Mouse (Mus musculus) gastrocnemius, adult 18-20 months (tissue): ENCODE results near the gene Pcnp. TPM values are rescaled to one million over a fixed set of nuclear protein-coding genes. Genes with fewer than 3 reads are reported as not detected.
"Not testable (repeated sequence)": the region's sequence is repeated elsewhere in the genome, so short reads cannot be mapped to it uniquely, and the experiment has no call there.

ENCODE experiments used
- DNase-seq: peaks from one replicate; pipeline ENCODE4 v3.0.0; 2021; ENCODE audit warnings: low spot score
- long read RNA-seq, 2 experiments: library from polyadenylated mRNA; stranded (forward); transcript quantifications; one replicate each; pipeline ENCODE4 v2.0.0; 2021
- total RNA-seq, 2 experiments: library from RNA; stranded (reverse); gene quantifications; 2 replicates each; pipeline ENCODE4 v1.2.3; 2021

Gene Pcnp
- total RNA-seq: 10 to 100 TPM; 56.6 to 57.2 TPM
- long read RNA-seq, experiment 1, transcript Pcnp-205 (5 exons, 2,200 nt): minor isoform, 14 of 53 reads
- long read RNA-seq, experiment 1, transcript Pcnp-202 (5 exons, 2,295 nt): major isoform, 24 of 53 reads
- long read RNA-seq, experiment 1, transcript Pcnp-206 (5 exons, 938 nt): minor isoform, 7 of 53 reads
- long read RNA-seq, experiment 1, partial matches to known transcripts: 1 of 53 reads
- long read RNA-seq, experiment 1, other reads (novel, unspliced or antisense): 7 of 53 reads
- long read RNA-seq, experiment 2, transcript Pcnp-202 (5 exons, 2,295 nt): major isoform, 16 of 44 reads
- long read RNA-seq, experiment 2, transcript Pcnp-206 (5 exons, 938 nt): minor isoform, 11 of 44 reads
- long read RNA-seq, experiment 2, transcript Pcnp-205 (5 exons, 2,200 nt): minor isoform, 6 of 44 reads
- long read RNA-seq, experiment 2, partial matches to known transcripts: 0 of 44 reads
- long read RNA-seq, experiment 2, other reads (novel, unspliced or antisense): 10 of 44 reads

DNA sequence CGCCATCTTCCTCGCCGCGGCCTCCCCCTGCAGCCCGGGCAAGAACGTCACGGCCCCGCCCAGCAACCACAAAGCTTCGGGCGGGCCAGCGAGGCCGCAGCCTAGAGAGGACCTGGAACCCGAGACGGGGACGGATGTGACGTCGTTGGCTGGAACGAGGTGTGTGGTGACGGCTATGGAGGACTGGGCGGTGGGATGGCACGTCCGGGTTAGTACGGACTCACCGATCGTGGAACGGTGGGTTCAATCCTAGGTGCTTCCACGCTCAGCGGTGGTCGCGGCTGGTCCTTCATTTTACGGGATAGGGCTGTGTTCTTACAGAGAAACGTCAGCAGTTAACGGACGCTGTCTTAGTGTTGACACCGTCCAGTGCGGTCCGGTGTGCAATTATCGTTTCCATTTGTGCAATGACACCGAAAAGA, at the start of gene Pcnp:
Pcnp (minus strand) TSS at position 79 of the 422 bp plus-strand sequence.
- DNase-seq: peak; percentile 99

- DNase-seq: no peak
These were observed 46.8 kb upstream of the Pcnp start for GRCm38 (mm10) chr16:56076121-56076869.

DNA sequence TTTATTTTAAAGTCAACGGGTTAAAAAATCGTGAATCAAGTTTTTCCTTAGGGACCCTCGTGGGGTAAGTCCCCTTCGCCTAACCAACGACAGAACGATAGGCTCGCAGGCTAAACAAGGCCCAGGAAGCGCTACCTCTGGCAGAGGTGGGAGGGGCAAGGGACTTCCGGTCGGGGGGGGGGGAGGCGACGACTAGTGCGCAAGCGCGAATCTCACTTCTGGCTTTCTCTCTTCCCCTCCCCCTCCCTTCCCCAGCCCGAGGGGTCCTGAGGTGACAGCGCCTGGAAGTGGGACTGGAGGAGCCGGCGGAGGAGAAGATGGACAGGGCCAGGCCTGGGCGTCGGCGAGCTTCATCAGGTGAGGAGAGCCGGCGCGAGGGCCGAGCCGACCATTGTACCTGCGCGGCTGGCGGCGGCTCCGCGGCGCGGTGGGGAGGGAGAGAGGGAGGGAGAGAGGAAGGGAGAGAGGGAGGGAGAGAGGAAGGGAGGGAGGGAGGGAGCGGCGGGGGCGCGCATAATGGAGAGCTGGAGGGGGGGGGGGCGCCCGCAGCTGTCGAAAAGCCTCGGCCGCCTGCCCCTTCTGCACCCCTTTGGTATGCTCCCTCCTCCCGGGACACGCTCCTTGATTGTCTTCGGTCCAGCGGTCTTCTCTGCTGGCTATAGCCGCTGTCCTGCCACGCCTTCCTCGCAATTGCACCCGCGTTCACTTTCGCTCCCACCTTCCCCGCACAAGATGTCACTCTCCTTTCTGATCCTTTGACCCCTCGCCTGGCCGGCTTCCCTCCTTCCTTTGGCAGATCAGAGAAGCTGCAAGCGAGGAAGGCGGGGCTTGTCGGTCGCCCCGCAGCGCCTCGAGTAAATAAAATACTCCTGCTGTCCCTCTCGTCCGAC, 45.9 kb upstream of the Pcnp start:
- DNase-seq: peak; percentile 88

GRCm38 (mm10) chr16:56074565-56074964, 45.0 kb upstream of the Pcnp start:
- no peak for DNase-seq

GRCm38 (mm10) chr16:56074122-56074521, 44.6 kb upstream of the Pcnp start:
- DNase-seq: no peak

- DNase-seq: not testable (repeated sequence)
These were observed 43.6 kb upstream of the Pcnp start for GRCm38 (mm10) chr16:56073150-56073549.

GRCm38 (mm10) chr16:56072533-56072932, 43.0 kb upstream of the Pcnp start:
- DNase-seq: no peak

DNA sequence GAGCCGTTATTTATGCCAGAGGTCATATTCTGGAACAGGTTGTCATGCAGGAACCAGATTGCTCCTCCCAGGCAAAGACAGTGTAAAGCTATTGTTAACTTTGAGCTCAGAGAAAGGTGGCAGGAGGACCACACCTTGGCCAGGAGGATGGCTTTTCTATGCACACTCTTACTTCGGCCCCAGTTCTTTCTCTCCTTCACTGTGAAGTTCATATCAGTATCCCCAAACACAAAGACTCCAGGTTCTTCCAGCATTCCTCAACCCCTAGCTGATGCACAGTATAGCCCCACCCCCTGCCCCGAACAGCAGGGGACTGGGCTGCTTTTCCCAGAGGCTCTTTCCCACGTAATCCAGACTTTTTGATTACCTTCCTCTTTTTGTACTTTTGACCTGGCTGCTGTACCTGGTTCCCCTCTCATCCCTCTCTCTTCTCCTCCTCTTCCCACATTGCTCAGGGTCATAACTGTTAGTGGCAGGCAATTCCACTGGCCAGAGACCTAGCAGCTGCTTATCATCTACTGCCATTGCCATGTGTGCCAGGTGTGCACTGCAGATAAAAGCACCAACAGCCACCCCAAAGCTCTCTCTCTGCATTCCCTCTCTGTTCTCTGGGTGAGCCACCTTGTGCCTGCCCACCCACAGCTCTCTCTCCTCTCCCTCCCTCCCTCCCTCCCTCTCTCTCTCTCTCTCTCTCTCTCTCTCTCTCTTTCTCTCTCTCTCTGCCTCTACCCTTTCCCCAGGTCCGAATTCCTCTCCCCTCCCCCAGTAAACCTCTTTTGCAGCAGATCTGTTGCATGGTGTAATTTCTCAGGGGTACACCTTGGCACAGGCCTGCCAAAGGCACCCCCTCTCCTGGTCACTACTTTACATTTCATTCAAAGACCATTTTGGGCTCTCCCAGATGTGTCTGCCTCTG, 42.0 kb upstream of the Pcnp start:
- no peak for DNase-seq

- DNase-seq: no peak
These were observed 39.1 kb upstream of the Pcnp start for GRCm38 (mm10) chr16:56068523-56069070.

GRCm38 (mm10) chr16:56066113-56066512, 36.6 kb upstream of the Pcnp start:
- DNase-seq: no peak

- DNase-seq: peak; percentile 43
These were observed 34.9 kb upstream of the Pcnp start for GRCm38 (mm10) chr16:56064334-56064990.

- DNase-seq: no peak
These were observed 33.4 kb upstream of the Pcnp start for GRCm38 (mm10) chr16:56062981-56063380.

- DNase-seq: no peak
These were observed 32.6 kb upstream of the Pcnp start for GRCm38 (mm10) chr16:56061995-56062594.

GRCm38 (mm10) chr16:56058151-56058550, 28.6 kb upstream of the Pcnp start:
- DNase-seq: no peak

GRCm38 (mm10) chr16:56056944-56057590, 27.5 kb upstream of the Pcnp start:
- no peak for DNase-seq

- DNase-seq: no peak
These were observed 26.4 kb upstream of the Pcnp start for GRCm38 (mm10) chr16:56055911-56056310.

GRCm38 (mm10) chr16:56048038-56048437, 18.5 kb upstream of the Pcnp start, which contains the start of gene Senp7:
Gene Senp7, plus strand, starts transcription at chr16:56048338.
- not testable (repeated sequence) for DNase-seq

DNA sequence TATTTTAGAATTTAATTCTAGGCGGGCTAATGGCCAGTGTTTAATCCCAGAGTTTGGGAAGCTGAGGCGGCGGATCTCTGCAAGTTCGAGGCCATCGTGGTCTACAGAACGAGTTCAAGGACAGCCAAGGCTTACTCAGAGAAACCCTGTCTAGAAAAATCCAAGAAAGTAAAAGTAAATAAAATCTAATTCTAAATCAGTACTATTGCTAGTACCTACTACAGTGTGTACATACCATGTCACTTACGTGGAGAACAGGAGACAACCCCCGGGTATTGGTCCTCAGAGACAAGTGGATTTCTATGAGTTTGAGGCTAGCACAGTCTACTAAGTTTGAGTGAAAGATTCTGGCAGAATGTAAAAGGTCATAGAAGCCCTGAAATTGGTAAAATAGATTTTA, 8.6 kb upstream of the Pcnp start:
- no peak for DNase-seq
